Mouse (Mus musculus) lung, postnatal 0 days (tissue): ENCODE measurements at regions not wholly inside any gene's neighbourhood (a gene's known extent, or its start where the extent isn't known, plus 50 kb on each side); places are given as distances from the start of the nearest gene placed in this dataset.

ENCODE experiments used
- ATAC-seq: fragments of 200-750 bp; cut with Nextera tagmentation; 2 replicates; pipeline ENCODE4 v1.8.0; 2017; ENCODE audit warnings: moderate library complexity
- DNase-seq: peaks from one replicate; pipeline ENCODE4 v3.0.0-alpha.2; 2016; ENCODE audit warnings: low spot score
- H3K27ac ChIP-seq: fragments of 300-500 bp; sonication (generic); 2 replicates; pipeline ENCODE4 v1.5.1; 2014; ENCODE audit warnings: antibody characterized with exemption, mild to moderate bottlenecking, low read length, mixed read lengths
- H3K27me3 ChIP-seq: fragments of 300-500 bp; sonication (generic); replicated peaks from 2 replicates; pipeline ENCODE4 v1.6.1; 2014; ENCODE audit warnings: low read length, mixed read lengths; ENCODE audit not compliant: insufficient read depth
- H3K36me3 ChIP-seq: fragments of 300-500 bp; sonication (generic); 2 replicates; pipeline ENCODE4 v1.6.1; 2014; ENCODE audit warnings: low read length, mixed read lengths; ENCODE audit not compliant: insufficient read depth
- H3K4me1 ChIP-seq: fragments of 300-500 bp; sonication (generic); 2 replicates; pipeline ENCODE4 v1.6.1; 2014; ENCODE audit warnings: antibody characterized with exemption, low read depth, low read length, mixed read lengths; ENCODE audit not compliant: insufficient read depth
- H3K4me2 ChIP-seq: fragments of 300-500 bp; sonication (generic); replicated peaks from 2 replicates; pipeline ENCODE4 v1.6.1; 2014; ENCODE audit warnings: low read depth, mild to moderate bottlenecking, low read length, moderate library complexity, mixed read lengths
- H3K4me3 ChIP-seq: fragments of 300-500 bp; sonication (generic); 2 replicates; pipeline ENCODE4 v1.5.1; 2014; ENCODE audit warnings: low read depth, low read length
- H3K9ac ChIP-seq: fragments of 300-500 bp; sonication (generic); replicated peaks from 2 replicates; pipeline ENCODE4 v1.6.1; 2014; ENCODE audit warnings: low read depth, mild to moderate bottlenecking
- H3K9me3 ChIP-seq: fragments of 300-500 bp; sonication (generic); 2 replicates; pipeline ENCODE4 v1.6.1; 2016; ENCODE audit warnings: low read length, mixed read lengths
- CTCF ChIP-seq: IDR thresholded peaks from 2 replicates; pipeline ENCODE4 v1.5.1; 2016; ENCODE audit warnings: antibody characterized with exemption, mild to moderate bottlenecking
- EP300 ChIP-seq: IDR thresholded peaks from 2 replicates; pipeline ENCODE4 v1.6.1; 2016; ENCODE audit warnings: antibody characterized with exemption, mild to moderate bottlenecking, control low read depth
- WGBS: fragments of 180-500 bp; shearing (Covaris S2); extraction: QIAGEN DNeasy Blood & Tissue Kit; methylation state at CpG from one replicate; pipeline ENCODE4 v1.1.7; 2014; 5-methylcytosine and 5-hydroxymethylcytosine counted together

GRCm38 (mm10) chr9:61238687-61239250 lies 133.4 kb upstream of the Tle3 start:
- Histone ChIP-seq H3K4me3 (no peak overlapping the region), H3K9ac (no peak overlapping the region), H3K4me1 (no peaks in the 10 kb centered on the region), H3K9me3 (no peaks in the 10 kb centered on the region), H3K27ac (no peak overlapping the region), H3K36me3 (no peaks in the 10 kb centered on the region), H3K27me3 (0 out of 2 replicates have a peak, but pooled peaks cover 3% of the 10 kb centered on the region), H3K4me2 (no peak overlapping the region)
- TF ChIP-seq CTCF (no peak), EP300 (no peak)
- ATAC-seq: no peak
- DNase-seq: no peak
- 53% methylated on average over 4 of the region's 4 CpGs for WGBS

- Histone ChIP-seq H3K27me3 (0 out of 2 replicates have a peak, but pooled peaks cover 3% of the 10 kb centered on the region), H3K4me1 (no peaks in the 10 kb centered on the region), H3K9ac (no peak overlapping the region), H3K27ac (no peak overlapping the region), H3K9me3 (no peaks in the 10 kb centered on the region), H3K36me3 (no peaks in the 10 kb centered on the region), H3K4me3 (no peak overlapping the region), H3K4me2 (no peak overlapping the region)
- TF ChIP-seq CTCF (no peak), EP300 (no peak)
- WGBS: 83% methylated on average over 4 of the region's 4 CpGs
- DNase-seq: no peak
- no peak for ATAC-seq
Measured at GRCm38 (mm10) chr9:61239328-61239727, 132.8 kb upstream of the Tle3 start.

- no peak for ATAC-seq
- Histone ChIP-seq H3K4me1 (no peaks in the 10 kb centered on the region), H3K9me3 (no peaks in the 10 kb centered on the region), H3K4me2 (no peak overlapping the region), H3K27me3 (0 out of 2 replicates have a peak, but pooled peaks cover 3% of the 10 kb centered on the region), H3K27ac (no peak overlapping the region), H3K9ac (no peak overlapping the region), H3K36me3 (no peaks in the 10 kb centered on the region), H3K4me3 (no peak overlapping the region)
- DNase-seq: no peak
- TF ChIP-seq EP300 (no peak), CTCF (no peak)
- 61% methylated on average over 8 of the region's 8 CpGs for WGBS
Measured at GRCm38 (mm10) chr9:61241442-61241841, 130.7 kb upstream of the Tle3 start.

- H3K4me1 ChIP-seq: no peaks in the 10 kb centered on the region
- 66% methylated on average over 9 of the region's 9 CpGs for WGBS
- H3K9me3 ChIP-seq: no peaks in the 10 kb centered on the region
- 0 out of 2 replicates have a peak, but pooled peaks cover under 1% of the 10 kb centered on the region for H3K27me3 ChIP-seq
- ATAC-seq (no peak), DNase-seq (peak; percentile 7)
- no peak overlapping the region for H3K4me3 ChIP-seq
- H3K4me2 ChIP-seq: no peak overlapping the region
- TF ChIP-seq CTCF (no peak), EP300 (no peak)
- H3K36me3 ChIP-seq: no peaks in the 10 kb centered on the region
- no peak overlapping the region for H3K27ac ChIP-seq
- no peak overlapping the region for H3K9ac ChIP-seq
Measured at GRCm38 (mm10) chr9:61242167-61242860, 129.9 kb upstream of the Tle3 start.

- WGBS: 64% methylated on average over 6 of the region's 6 CpGs
- Histone ChIP-seq H3K36me3 (no peaks in the 10 kb centered on the region), H3K27me3 (no peaks in the 10 kb centered on the region), H3K9me3 (no peaks in the 10 kb centered on the region), H3K9ac (no peak overlapping the region), H3K27ac (no peak overlapping the region), H3K4me3 (no peak overlapping the region), H3K4me1 (no peaks in the 10 kb centered on the region), H3K4me2 (no peak overlapping the region)
- DNase-seq (no peak), ATAC-seq (no peak)
- no peak for TF ChIP-seq CTCF
- TF ChIP-seq EP300: no peak
Measured at GRCm38 (mm10) chr9:61243289-61243688, 128.9 kb upstream of the Tle3 start.

- ATAC-seq (no peak), DNase-seq (no peak)
- H3K9ac ChIP-seq: no peak overlapping the region
- no peaks in the 10 kb centered on the region for H3K4me1 ChIP-seq
- no peak for TF ChIP-seq EP300
- no peak for TF ChIP-seq CTCF
- 71% methylated on average over 5 of the region's 5 CpGs for WGBS
- 0 out of 2 replicates have a peak, but pooled peaks cover 4% of the 10 kb centered on the region for H3K27me3 ChIP-seq
- H3K27ac ChIP-seq: no peak overlapping the region
- H3K9me3 ChIP-seq: no peaks in the 10 kb centered on the region
- no peak overlapping the region for H3K4me2 ChIP-seq
- H3K36me3 ChIP-seq: no peaks in the 10 kb centered on the region
- H3K4me3 ChIP-seq: no peak overlapping the region
Measured at GRCm38 (mm10) chr9:61249691-61250425, 122.3 kb upstream of the Tle3 start.
